Mouse (Mus musculus): ENCODE results near the gene Ehf. TPM values are rescaled to one million over a fixed set of nuclear protein-coding genes. Genes with fewer than 3 reads are reported as not detected.

Ehf gene
- polyA plus RNA-seq, 2 experiments, result 0.50 to 0.58 TPM

GRCm38 (mm10) chr2:103341375-103341971, 38.4 kb upstream of the Ehf start:
- H3K9ac ChIP-seq (ENCODE audit: low read depth, low read length, severe bottlenecking), result no peak overlapping the region
- H3K4me2 ChIP-seq (replicated peaks; ENCODE audit: low read depth, low read length, severe bottlenecking), result no peak overlapping the region
- no peaks in the 10 kb centered on the region for H3K27me3 ChIP-seq (ENCODE audit: control insufficient read depth, insufficient read depth, low read length)
- TF ChIP-seq POLR2A (IDR thresholded peaks at IDR 0.05; ENCODE audit: borderline replicate concordance, extremely low read depth, insufficient read depth, insufficient read length), result no peak
- H3K9me3 ChIP-seq (ENCODE audit: control insufficient read depth, low read length), result no peaks in the 10 kb centered on the region
- no peaks in the 10 kb centered on the region for H3K36me3 ChIP-seq (ENCODE audit: control insufficient read depth, insufficient read depth, low read length)
- H3K4me1 ChIP-seq (ENCODE audit: control insufficient read depth, insufficient read depth, low read length), result no peaks in the 10 kb centered on the region
- no peak overlapping the region for H3K27ac ChIP-seq (replicated peaks; ENCODE audit: low read depth, low read length)
- WGBS, result 88% methylated on average over 1 of the region's 1 CpGs
- ATAC-seq (ENCODE audit: low FRiP score, low read depth), result no peak
- no peak overlapping the region for H3K4me3 ChIP-seq (replicated peaks; ENCODE audit: low read length)
- no peak for DNase-seq (ENCODE audit: low spot score)

GRCm38 (mm10) chr2:103338706-103339105, 35.6 kb upstream of the Ehf start:
- Histone ChIP-seq H3K36me3 (ENCODE audit: control insufficient read depth, insufficient read depth, low read length) (no peaks in the 10 kb centered on the region), H3K4me3 (replicated peaks; ENCODE audit: low read length) (no peak overlapping the region), H3K9ac (ENCODE audit: low read depth, low read length, severe bottlenecking) (no peak overlapping the region), H3K27me3 (ENCODE audit: control insufficient read depth, insufficient read depth, low read length) (no peaks in the 10 kb centered on the region), H3K4me2 (replicated peaks; ENCODE audit: low read depth, low read length, severe bottlenecking) (no peak overlapping the region), H3K27ac (replicated peaks; ENCODE audit: low read depth, low read length) (no peak overlapping the region), H3K4me1 (ENCODE audit: control insufficient read depth, insufficient read depth, low read length) (no peaks in the 10 kb centered on the region), H3K9me3 (ENCODE audit: control insufficient read depth, low read length) (no peaks in the 10 kb centered on the region)
- WGBS, result 76% methylated on average over 6 of the region's 6 CpGs
- TF ChIP-seq POLR2A (IDR thresholded peaks at IDR 0.05; ENCODE audit: borderline replicate concordance, extremely low read depth, insufficient read depth, insufficient read length), result no peak
- ATAC-seq (ENCODE audit: low FRiP score, low read depth) (no peak), DNase-seq (ENCODE audit: low spot score) (no peak)

GRCm38 (mm10) chr2:103337370-103337769, 34.3 kb upstream of the Ehf start:
- DNase-seq (ENCODE audit: low spot score), result no peak
- H3K4me2 ChIP-seq (replicated peaks; ENCODE audit: low read depth, low read length, severe bottlenecking), result no peak overlapping the region
- H3K36me3 ChIP-seq (ENCODE audit: control insufficient read depth, insufficient read depth, low read length), result no peaks in the 10 kb centered on the region
- H3K4me1 ChIP-seq (ENCODE audit: control insufficient read depth, insufficient read depth, low read length), result no peaks in the 10 kb centered on the region
- H3K4me3 ChIP-seq (replicated peaks; ENCODE audit: low read length), result no peak overlapping the region
- H3K27me3 ChIP-seq (ENCODE audit: control insufficient read depth, insufficient read depth, low read length), result no peaks in the 10 kb centered on the region
- no peak overlapping the region for H3K9ac ChIP-seq (ENCODE audit: low read depth, low read length, severe bottlenecking)
- no peaks in the 10 kb centered on the region for H3K9me3 ChIP-seq (ENCODE audit: control insufficient read depth, low read length)
- no peak for TF ChIP-seq POLR2A (IDR thresholded peaks at IDR 0.05; ENCODE audit: borderline replicate concordance, extremely low read depth, insufficient read depth, insufficient read length)
- no peak overlapping the region for H3K27ac ChIP-seq (replicated peaks; ENCODE audit: low read depth, low read length)
- WGBS, result 89% methylated on average over 3 of the region's 3 CpGs
- no peak for ATAC-seq (ENCODE audit: low FRiP score, low read depth)

- Histone ChIP-seq H3K4me1 (ENCODE audit: control insufficient read depth, insufficient read depth, low read length) (no peaks in the 10 kb centered on the region), H3K27me3 (ENCODE audit: control insufficient read depth, insufficient read depth, low read length) (no peaks in the 10 kb centered on the region), H3K36me3 (ENCODE audit: control insufficient read depth, insufficient read depth, low read length) (no peaks in the 10 kb centered on the region), H3K4me3 (replicated peaks; ENCODE audit: low read length) (no peak overlapping the region), H3K27ac (replicated peaks; ENCODE audit: low read depth, low read length) (no peak overlapping the region), H3K4me2 (replicated peaks; ENCODE audit: low read depth, low read length, severe bottlenecking) (no peak overlapping the region), H3K9ac (ENCODE audit: low read depth, low read length, severe bottlenecking) (no peak overlapping the region), H3K9me3 (ENCODE audit: control insufficient read depth, low read length) (no peaks in the 10 kb centered on the region)
- ATAC-seq (ENCODE audit: low FRiP score, low read depth), result no peak
- WGBS, result 85% methylated on average over 11 of the region's 11 CpGs
- DNase-seq (ENCODE audit: low spot score), result no peak
- TF ChIP-seq POLR2A (IDR thresholded peaks at IDR 0.05; ENCODE audit: borderline replicate concordance, extremely low read depth, insufficient read depth, insufficient read length), result no peak
Measured at GRCm38 (mm10) chr2:103336621-103337020, 33.5 kb upstream of the Ehf start.

GRCm38 (mm10) chr2:103336000-103336399, 32.9 kb upstream of the Ehf start:
- H3K4me3 ChIP-seq (replicated peaks; ENCODE audit: low read length), result no peak overlapping the region
- H3K9me3 ChIP-seq (ENCODE audit: control insufficient read depth, low read length), result no peaks in the 10 kb centered on the region
- DNase-seq (ENCODE audit: low spot score), result no peak
- no peak for TF ChIP-seq POLR2A (IDR thresholded peaks at IDR 0.05; ENCODE audit: borderline replicate concordance, extremely low read depth, insufficient read depth, insufficient read length)
- no peaks in the 10 kb centered on the region for H3K27me3 ChIP-seq (ENCODE audit: control insufficient read depth, insufficient read depth, low read length)
- ATAC-seq (ENCODE audit: low FRiP score, low read depth), result no peak
- no peak overlapping the region for H3K9ac ChIP-seq (ENCODE audit: low read depth, low read length, severe bottlenecking)
- H3K4me2 ChIP-seq (replicated peaks; ENCODE audit: low read depth, low read length, severe bottlenecking), result no peak overlapping the region
- WGBS, result 84% methylated on average over 3 of the region's 3 CpGs
- no peak overlapping the region for H3K27ac ChIP-seq (replicated peaks; ENCODE audit: low read depth, low read length)
- H3K36me3 ChIP-seq (ENCODE audit: control insufficient read depth, insufficient read depth, low read length), result no peaks in the 10 kb centered on the region
- no peaks in the 10 kb centered on the region for H3K4me1 ChIP-seq (ENCODE audit: control insufficient read depth, insufficient read depth, low read length)
